ENCODE assay signal across 14 mouse cellular contexts in the genomic region with DNA sequence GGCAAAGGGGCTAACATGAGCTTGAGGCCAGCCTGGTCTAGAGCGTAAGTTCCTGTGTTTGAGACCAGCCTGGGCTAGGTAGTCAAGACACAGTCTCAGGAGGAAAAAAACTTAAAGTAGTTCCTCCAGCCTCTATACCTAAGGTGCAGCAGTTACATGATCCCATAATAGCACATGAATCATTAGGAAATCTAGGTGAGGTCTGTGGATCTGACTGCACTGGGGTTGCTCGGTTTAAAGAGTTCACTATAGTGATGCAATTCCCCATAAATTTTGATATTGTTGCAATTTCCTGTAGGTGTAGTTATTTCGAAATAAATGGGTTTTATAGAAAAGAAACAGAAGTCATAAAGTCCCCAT. TPM values are rescaled to one million over a fixed set of nuclear protein-coding genes. Genes with fewer than 3 reads are reported as not detected.
DNase-seq lines count a peak whose midpoint lies in the region; ATAC-seq and TF ChIP-seq lines count a peak whose summit lies in the region.
"Had no signal": no experiment of that assay in that cellular context is flagged by ENCODE, and none has a peak within 500 bp of the region (broad histone marks: within the 10 kb centered on the region; RNA-seq: fewer than 3 reads in every experiment).

No protein-coding gene starts in this region.

- H3K9ac ChIP-seq in liver, embryonic 11.5 days (ENCODE audit: low read depth, low read length) = no peak overlapping the region
- no peak overlapping the region for H3K9ac ChIP-seq in liver, embryonic 12.5 days
- no peak overlapping the region for H3K9ac ChIP-seq in intestine, postnatal 0 days (ENCODE audit: low read depth, low read length)
- H3K9ac ChIP-seq: hindbrain, embryonic 15.5 days had no signal

- no peaks in the 10 kb centered on the region for H3K9me3 ChIP-seq in liver, embryonic 11.5 days (ENCODE audit: control insufficient read depth, low read length)
- no peaks in the 10 kb centered on the region for H3K9me3 ChIP-seq in liver, embryonic 12.5 days (replicated peaks)
- no peaks in the 10 kb centered on the region for H3K9me3 ChIP-seq in intestine, postnatal 0 days (ENCODE audit: control insufficient read depth)
- H3K9me3 ChIP-seq: embryonic facial prominence, embryonic 10.5 days; forebrain, embryonic 10.5 days; heart, embryonic 13.5 days; hindbrain, embryonic 15.5 days had no signal

- no peak overlapping the region for H3K4me3 ChIP-seq in liver, embryonic 11.5 days (ENCODE audit: low read depth, low read length)
- H3K4me3 ChIP-seq in liver, embryonic 12.5 days = no peak overlapping the region
- no peak overlapping the region for H3K4me3 ChIP-seq in intestine, postnatal 0 days (ENCODE audit: low read depth, low read length)
- H3K4me3 ChIP-seq: embryonic facial prominence, embryonic 10.5 days; forebrain, embryonic 10.5 days; heart, embryonic 13.5 days; hindbrain, embryonic 15.5 days had no signal

- TF ChIP-seq CTCF in intestine, postnatal 0 days (IDR thresholded peaks at IDR 0.05; ENCODE audit: low read depth) = no peak

- H3K27me3 ChIP-seq in liver, embryonic 11.5 days (replicated peaks; ENCODE audit: control insufficient read depth, insufficient read depth, low read length) = no peaks in the 10 kb centered on the region
- no peaks in the 10 kb centered on the region for H3K27me3 ChIP-seq in liver, embryonic 12.5 days (replicated peaks)
- no peaks in the 10 kb centered on the region for H3K27me3 ChIP-seq in intestine, postnatal 0 days (replicated peaks; ENCODE audit: control insufficient read depth, insufficient read depth, low read length)
- H3K27me3 ChIP-seq: CH12.LX; heart, embryonic 13.5 days; hindbrain, embryonic 15.5 days had no signal

- DNase-seq in liver, embryonic 11.5 days (ENCODE audit: low spot score) = no peak
- DNase-seq in fat pad, adult 2 months (ENCODE audit: extremely low read depth, low read depth, low spot score) = peak; percentile 78
- no peak for DNase-seq in T-cell, adult 2 months (ENCODE audit: low spot score)
- no peak for DNase-seq in frontal cortex, postnatal 10 days (ENCODE audit: low spot score in 2 of 2)
- DNase-seq: heart, adult 11 months had no signal

- no peaks in the 10 kb centered on the region for H3K36me3 ChIP-seq in liver, embryonic 11.5 days (ENCODE audit: control insufficient read depth, insufficient read depth, low read length)
- no peaks in the 10 kb centered on the region for H3K36me3 ChIP-seq in liver, embryonic 12.5 days
- no peaks in the 10 kb centered on the region for H3K36me3 ChIP-seq in intestine, postnatal 0 days (ENCODE audit: control insufficient read depth, insufficient read depth)
- H3K36me3 ChIP-seq: forebrain, embryonic 10.5 days; hindbrain, embryonic 15.5 days had no signal

- 59% methylated on average over 3 of the region's 3 CpGs for WGBS in liver, embryonic 11.5 days
- WGBS in liver, embryonic 12.5 days (ENCODE audit: insufficient replicate concordance) = 62% methylated on average over 3 of the region's 3 CpGs
- 58% methylated on average over 3 of the region's 3 CpGs for WGBS in intestine, postnatal 0 days

- peak; percentile 19 for ATAC-seq in liver, embryonic 11.5 days (replicated peaks; ENCODE audit: low FRiP score)
- ATAC-seq in liver, embryonic 12.5 days = no peak
- peak; percentile 32 for ATAC-seq in intestine, postnatal 0 days
- peak; percentile 8 for ATAC-seq in megakaryocyte progenitor cell, adult 5-6 weeks (replicated peaks; ENCODE audit: poor library complexity)
- ATAC-seq: forebrain, embryonic 14.5 days had no signal

- H3K4me2 ChIP-seq in liver, embryonic 11.5 days = no peak overlapping the region
- H3K4me2 ChIP-seq in liver, embryonic 12.5 days = no peak overlapping the region
- H3K4me2 ChIP-seq in intestine, postnatal 0 days (replicated peaks; ENCODE audit: low read depth) = no peak overlapping the region
- H3K4me2 ChIP-seq: heart, embryonic 13.5 days; hindbrain, embryonic 15.5 days had no signal

- H3K27ac ChIP-seq in liver, embryonic 11.5 days (ENCODE audit: low read depth, low read length) = no peak overlapping the region
- no peak overlapping the region for H3K27ac ChIP-seq in liver, embryonic 12.5 days
- no peak overlapping the region for H3K27ac ChIP-seq in intestine, postnatal 0 days (ENCODE audit: low read depth, low read length)
- H3K27ac ChIP-seq: heart, embryonic 13.5 days; hindbrain, embryonic 15.5 days had no signal

- no peaks in the 10 kb centered on the region for H3K4me1 ChIP-seq in liver, embryonic 11.5 days (replicated peaks; ENCODE audit: control insufficient read depth, insufficient read depth, low read length)
- H3K4me1 ChIP-seq in liver, embryonic 12.5 days = peaks cover 18% of the 10 kb centered on the region
- no peaks in the 10 kb centered on the region for H3K4me1 ChIP-seq in intestine, postnatal 0 days (replicated peaks; ENCODE audit: control insufficient read depth, insufficient read depth, low read length)

RNA-seq across cellular contexts. Expression of a gene that starts 26.2 kb away (rescaled TPM):
- 3.8 and 4.3 TPM in 2 replicates for polyA plus RNA-seq in liver, embryonic 11.5 days (2014; fragmentation: Nextera tagmentation; extraction: Ambion mirVana)
- 2.1 TPM in 2 replicates for polyA plus RNA-seq in liver, embryonic 12.5 days (2016; fragmentation: Nextera tagmentation; extraction: Ambion mirVana)
- 4.5 and 4.8 TPM in 2 replicates for polyA plus RNA-seq in intestine, postnatal 0 days (2015; fragmentation: Nextera tagmentation; extraction: Ambion mirVana)
- total RNA-seq in megakaryocyte progenitor cell, adult 5-6 weeks (2015) = 1.5 and 2.0 TPM in 2 replicates
- 1.7 and 2.6 TPM in 2 replicates for total RNA-seq in megakaryocyte progenitor cell, adult 5-6 weeks (2017)
